Mouse (Mus musculus) olfactory bulb, adult 2 months (tissue): Measurements from ENCODE around the gene Scgb3a1. TPM values are rescaled to one million over a fixed set of nuclear protein-coding genes. Genes with fewer than 3 reads are reported as not detected.

Experiments used
- H3K27ac ChIP-seq: fragments of 200-500 bp; 2 replicates; pipeline ENCODE4 v1.5.1; 2012; ENCODE audit warnings: low read depth, low read length; ENCODE audit not compliant: insufficient read depth
- H3K4me1 ChIP-seq: fragments of 200-500 bp; 2 replicates; pipeline ENCODE4 v1.6.1; 2012; ENCODE audit warnings: low read length; ENCODE audit not compliant: control insufficient read depth, insufficient read depth
- H3K4me3 ChIP-seq: fragments of 200-500 bp; 2 replicates; pipeline ENCODE4 v1.5.1; 2012; ENCODE audit warnings: mild to moderate bottlenecking, low read depth, low read length, moderate library complexity; ENCODE audit not compliant: insufficient read depth
- CTCF ChIP-seq: fragments of 200-500 bp; IDR thresholded peaks from 2 replicates; pipeline ENCODE4 v1.5.1; 2012; ENCODE audit warnings: low read depth, mild to moderate bottlenecking, low read length, moderate library complexity; ENCODE audit not compliant: insufficient read depth
- POLR2A ChIP-seq: fragments of 200-500 bp; IDR thresholded peaks from 2 replicates; pipeline ENCODE4 v1.6.1; 2012; ENCODE audit warnings: mild to moderate bottlenecking, low read depth, low read length, moderate library complexity; ENCODE audit not compliant: insufficient read depth
- WGBS: fragments of 180-500 bp; shearing (Covaris S2); methylation state at CpG from one replicate; pipeline ENCODE4 v1.1.7; 2018; 5-methylcytosine and 5-hydroxymethylcytosine counted together
- polyA plus RNA-seq: library from polyadenylated mRNA; stranded (reverse); fragments of >200 nt; gene quantifications from 2 replicates; pipeline ENCODE4 v1.2.4, GENCODE M21; 2012; ENCODE audit warnings: low replicate concordance; ENCODE audit not compliant: missing spikeins, insufficient read depth, insufficient read length

The Scgb3a1 gene
- polyA plus RNA-seq, 1 experiment, result not detected

DNA sequence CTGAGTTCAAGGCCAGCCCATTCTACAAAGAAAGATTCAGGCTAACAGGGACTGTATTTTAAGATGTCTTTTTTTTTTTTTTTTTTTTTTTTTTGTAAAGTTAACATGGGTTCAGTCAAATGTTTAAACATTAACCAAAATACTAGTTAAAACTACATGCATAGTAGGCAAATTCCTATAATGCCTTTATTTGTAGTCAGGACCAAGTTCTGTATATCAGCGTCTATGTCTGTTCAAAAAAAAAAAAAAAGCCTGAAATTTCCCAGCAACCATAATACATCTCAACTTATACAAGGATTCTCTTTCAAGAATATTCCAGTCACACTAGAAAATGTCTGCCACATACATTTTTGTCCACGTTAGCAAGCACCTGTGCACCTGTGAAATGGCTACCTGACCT lies 47.3 kb downstream of the Scgb3a1 start:
- WGBS, result 45% methylated on average over 2 of the region's 2 CpGs
- Histone ChIP-seq H3K4me3 (no peak overlapping the region), H3K27ac (no peak overlapping the region), H3K4me1 (no peaks in the 10 kb centered on the region)
- TF ChIP-seq POLR2A (no peak), CTCF (no peak)

DNA sequence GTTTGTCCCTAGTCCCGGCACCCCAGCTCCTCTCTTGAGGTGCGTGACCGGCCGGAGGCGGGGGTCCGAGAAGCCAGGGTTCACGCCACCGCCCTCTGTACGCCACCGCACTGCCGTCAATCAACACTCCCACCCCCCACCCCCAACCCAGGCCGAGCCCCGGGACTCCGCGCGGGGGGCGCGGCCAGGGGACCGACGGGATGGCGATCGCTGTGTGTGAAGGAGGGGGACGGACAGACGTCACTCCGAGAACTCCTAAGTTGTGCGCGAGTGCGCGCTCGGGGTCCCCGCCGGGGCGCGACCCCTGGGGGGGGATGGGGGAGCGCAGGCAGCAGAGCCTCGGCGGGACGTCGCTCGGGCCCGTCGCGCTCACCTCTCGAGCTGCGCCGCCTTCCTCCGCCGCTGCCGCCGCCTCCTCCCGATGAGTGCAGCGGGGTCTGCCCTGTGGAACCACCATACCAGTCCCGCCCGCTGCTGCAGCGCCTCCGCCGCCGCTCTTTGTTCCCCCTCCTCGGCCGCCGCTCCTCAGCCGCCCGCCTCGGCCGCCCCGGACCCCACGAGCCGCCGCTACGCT lies 48.7 kb downstream of the Scgb3a1 start:
- TF ChIP-seq CTCF (no peak), POLR2A (no peak; the same call in 1 of the 2 replicates)
- under 1% methylated on average over 70 of the region's 70 CpGs for WGBS
- Histone ChIP-seq H3K4me3 (peak overlapping the region; percentile 87), H3K4me1 (no peaks in the 10 kb centered on the region), H3K27ac (peak overlapping the region; percentile 71)

DNA sequence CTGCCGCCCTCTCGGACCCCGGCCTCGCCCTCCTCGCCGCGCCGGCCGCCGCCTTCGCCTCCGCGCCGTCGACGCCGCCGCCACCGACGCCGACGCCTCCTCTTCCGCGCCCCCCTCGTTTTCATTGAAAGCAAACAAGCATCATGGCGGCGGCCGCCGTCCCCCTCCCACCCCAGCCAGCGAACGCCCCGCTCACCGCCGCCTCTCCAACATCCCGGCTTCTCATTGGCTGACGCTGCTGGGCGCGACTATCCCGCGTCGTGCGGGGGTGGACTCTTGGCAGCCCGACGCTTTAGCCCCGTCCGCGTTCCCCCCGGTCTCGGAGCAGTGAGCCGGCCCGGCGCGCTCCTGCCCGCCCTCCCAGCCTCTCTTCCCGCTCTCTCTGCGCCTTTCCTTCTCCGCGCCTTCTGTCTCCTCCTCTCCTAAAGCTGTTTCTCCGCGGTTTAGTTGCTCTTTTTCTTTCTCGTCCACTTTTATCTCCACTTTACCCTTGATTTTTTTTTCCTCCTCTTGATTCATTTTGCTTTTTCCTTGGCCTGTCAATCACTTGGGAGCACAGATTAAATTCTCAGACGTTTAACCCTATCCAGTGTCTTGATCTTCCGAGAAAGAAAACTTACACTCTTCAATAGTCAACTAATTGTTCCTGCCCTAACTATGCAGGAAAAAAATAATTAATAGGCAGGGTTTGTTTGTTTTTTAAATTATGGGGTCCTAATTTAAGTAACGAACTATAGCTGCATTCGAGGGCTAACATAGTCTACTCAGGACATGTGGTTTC lies 49.3 kb downstream of the Scgb3a1 start, which contains the start of gene Cnot6:
Cnot6 (minus strand) TSS at position 169 of the 781 bp plus-strand sequence.
- TF ChIP-seq POLR2A, result peak; percentile 56
- no peak for TF ChIP-seq CTCF
- under 1% methylated on average over 65 of the region's 65 CpGs for WGBS
- Histone ChIP-seq H3K4me3 (peak within 1 kb of the TSS; percentile 87), H3K27ac (peak within 1 kb of the TSS; percentile 71), H3K4me1 (no peaks in the 10 kb centered on the region)

DNA sequence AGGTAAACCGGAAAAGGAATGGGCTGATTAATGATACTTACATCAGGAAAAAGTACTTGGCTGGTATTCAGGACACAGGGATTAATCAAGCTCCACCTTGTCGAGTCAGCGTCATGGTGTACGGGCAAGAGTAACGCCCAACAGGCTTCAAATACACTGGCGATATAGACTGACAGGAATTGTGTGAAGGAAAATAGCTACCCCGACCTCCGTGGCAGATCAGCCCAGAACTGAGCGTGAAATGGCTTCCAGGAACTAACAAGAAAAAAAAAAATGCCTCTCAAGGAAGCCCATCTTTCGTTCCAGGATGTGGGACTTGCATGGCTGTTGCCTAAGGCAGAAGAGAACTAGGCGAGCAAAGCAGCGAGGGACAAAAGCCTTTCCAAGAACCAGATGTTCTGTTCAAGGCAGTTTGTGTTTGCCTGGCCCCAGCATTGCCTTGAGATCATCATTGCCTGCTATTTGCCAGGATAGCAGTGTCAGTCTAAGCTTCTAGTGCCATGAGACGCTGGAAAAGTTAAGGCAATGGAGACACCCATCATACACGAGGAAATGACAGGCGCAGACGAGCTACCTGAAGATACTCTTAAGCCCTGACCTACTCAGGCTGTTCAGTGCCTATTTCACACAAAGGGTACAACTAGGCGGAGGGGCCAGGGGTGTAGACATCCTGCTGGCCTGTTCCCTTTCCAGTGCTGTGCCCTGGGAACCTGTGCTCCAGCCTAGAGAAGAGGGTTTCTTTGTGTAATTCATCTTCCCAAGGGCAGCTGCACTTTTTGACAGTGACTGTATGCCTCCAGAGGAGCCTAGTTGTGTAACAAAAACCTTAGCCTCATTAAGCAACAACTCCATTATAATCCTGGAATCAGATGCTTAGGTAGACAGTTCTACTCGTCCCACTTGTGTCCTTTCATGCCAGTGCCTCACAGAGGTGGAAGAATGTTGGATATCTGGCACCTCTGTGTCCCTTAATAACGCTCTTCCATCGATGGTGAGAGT lies 50.2 kb downstream of the Scgb3a1 start:
- TF ChIP-seq POLR2A (no peak), CTCF (no peak)
- H3K27ac ChIP-seq, result no peak overlapping the region
- 27% methylated on average over 20 of the region's 20 CpGs for WGBS
- peak overlapping the region; percentile 3; the same call in 1 of the 2 replicates for H3K4me3 ChIP-seq
- H3K4me1 ChIP-seq, result no peaks in the 10 kb centered on the region

Other genes starting within 250 kb of the Scgb3a1 start
- gene Olfr1389, start 240.5 kb upstream of the Scgb3a1 start, polyA plus RNA-seq, result not detected in 2 replicates
- not detected in 2 replicates for gene Olfr1388, start 227.0 kb upstream of the Scgb3a1 start, polyA plus RNA-seq
- not detected in 2 replicates for gene Olfr1387, start 208.3 kb upstream of the Scgb3a1 start, polyA plus RNA-seq
- gene Olfr1386, start 198.6 kb upstream of the Scgb3a1 start, polyA plus RNA-seq, result not detected in 2 replicates
- gene Olfr1385, start 174.5 kb upstream of the Scgb3a1 start, polyA plus RNA-seq, result not detected in 2 replicates
- gene Olfr1384, start 156.9 kb upstream of the Scgb3a1 start, polyA plus RNA-seq, result not detected in 2 replicates
- not detected in 2 replicates for gene Olfr1383, start 144.0 kb upstream of the Scgb3a1 start, polyA plus RNA-seq
- not detected in 2 replicates for gene Olfr1382, start 135.4 kb upstream of the Scgb3a1 start, polyA plus RNA-seq
- gene Olfr1381, start 120.2 kb upstream of the Scgb3a1 start, polyA plus RNA-seq, result not detected in 2 replicates
- not detected in 2 replicates for gene Olfr1380, start 106.7 kb upstream of the Scgb3a1 start, polyA plus RNA-seq
- gene Flt4, start 54.3 kb upstream of the Scgb3a1 start, polyA plus RNA-seq, result not detected in 2 replicates
- 133 and 186 TPM in 2 replicates for gene Cnot6, start 49.1 kb downstream of the Scgb3a1 start, polyA plus RNA-seq
- not detected in 2 replicates for gene Gfpt2, start 130.6 kb downstream of the Scgb3a1 start, polyA plus RNA-seq
- gene Mapk9, start 183.1 kb downstream of the Scgb3a1 start, polyA plus RNA-seq, result not detected in 2 replicates
- not detected in 2 replicates for gene Rasgef1c, start 238.2 kb downstream of the Scgb3a1 start, polyA plus RNA-seq